Mouse (Mus musculus) megakaryocyte, embryonic 14.5 days (primary cell): ENCODE data around the gene Mgll.

ENCODE experiments used
- FLI1 ChIP-seq: IDR thresholded peaks from 2 replicates; pipeline ENCODE4 v1.6.1; 2012; ENCODE audit warnings: low read length, inconsistent platforms, mixed read lengths
- GATA1 ChIP-seq: IDR thresholded peaks from 3 replicates; pipeline ENCODE4 v1.6.1; 2012; ENCODE audit warnings: mixed read lengths, low read length, inconsistent platforms, borderline replicate concordance

GRCm38 (mm10) chr6:88736741-88737508 lies 12.7 kb downstream of the Mgll start:
- TF ChIP-seq GATA1 (no peak), FLI1 (no peak)
